In genomic region chr9:14357033-14357432, GRCm38 (mm10) we compare ENCODE assay signal across 14 mouse cellular contexts. TPM values are rescaled to one million over a fixed set of nuclear protein-coding genes. Genes with fewer than 3 reads are reported as not detected.
DNase-seq lines count a peak whose midpoint lies in the region; ATAC-seq and TF ChIP-seq lines count a peak whose summit lies in the region.
"Had no signal": no experiment of that assay in that cellular context is flagged by ENCODE, and none has a peak within 500 bp of the region (broad histone marks: within the 10 kb centered on the region; RNA-seq: fewer than 3 reads in every experiment).

No protein-coding gene starts in this region.

- 0 out of 2 replicates have a peak, but pooled peaks cover 3% of the 10 kb centered on the region for H3K4me1 ChIP-seq in hindbrain, embryonic 11.5 days (replicated peaks; ENCODE audit: control insufficient read depth, insufficient read depth, low read length)
- H3K4me1 ChIP-seq in hindbrain, embryonic 16.5 days (ENCODE audit: control insufficient read depth, insufficient read depth, low read depth, low read length) = no peaks in the 10 kb centered on the region
- no peaks in the 10 kb centered on the region for H3K4me1 ChIP-seq in liver, adult 2 months (ENCODE audit: control insufficient read depth, insufficient read depth, low read length)
- H3K4me1 ChIP-seq in liver, embryonic 11.5 days (replicated peaks; ENCODE audit: control insufficient read depth, insufficient read depth, low read length) = 0 out of 2 replicates have a peak, but pooled peaks cover 2% of the 10 kb centered on the region
- H3K4me1 ChIP-seq in ES-Bruce4 (ENCODE audit: control insufficient read depth, insufficient read depth, low read length) = no peaks in the 10 kb centered on the region
- H3K4me1 ChIP-seq in embryonic facial prominence, embryonic 10.5 days = no peaks in the 10 kb centered on the region
- H3K4me1 ChIP-seq: heart, embryonic 15.5 days had no signal

- WGBS in hindbrain, embryonic 11.5 days = 88% methylated on average over 4 of the region's 4 CpGs
- WGBS in hindbrain, embryonic 16.5 days = 90% methylated on average over 4 of the region's 4 CpGs
- WGBS in liver, adult 2 months = 95% methylated on average over 4 of the region's 4 CpGs
- 88% methylated on average over 4 of the region's 4 CpGs for WGBS in liver, embryonic 11.5 days
- 88% methylated on average over 4 of the region's 4 CpGs for WGBS in embryonic facial prominence, embryonic 10.5 days

- no peak for TF ChIP-seq EP300 in ES-Bruce4 (IDR thresholded peaks at IDR 0.05; ENCODE audit: insufficient read depth, low read depth, low read length)

- no peak overlapping the region for H3K27ac ChIP-seq in hindbrain, embryonic 11.5 days (ENCODE audit: low read depth, low read length)
- H3K27ac ChIP-seq in hindbrain, embryonic 16.5 days (ENCODE audit: low read depth, low read length) = no peak overlapping the region
- H3K27ac ChIP-seq in liver, adult 2 months (replicated peaks; ENCODE audit: insufficient read depth, low read depth, low read length) = no peak overlapping the region
- H3K27ac ChIP-seq in liver, embryonic 11.5 days (ENCODE audit: low read depth, low read length) = no peak overlapping the region
- H3K27ac ChIP-seq in ES-Bruce4 (ENCODE audit: insufficient read depth, low read length) = no peak overlapping the region
- no peak overlapping the region for H3K27ac ChIP-seq in embryonic facial prominence, embryonic 10.5 days (replicated peaks)
- H3K27ac ChIP-seq: forebrain, embryonic 10.5 days; heart, embryonic 15.5 days had no signal

- no peak overlapping the region for H3K9ac ChIP-seq in hindbrain, embryonic 11.5 days (ENCODE audit: low read depth, low read length)
- H3K9ac ChIP-seq in hindbrain, embryonic 16.5 days (ENCODE audit: low read depth, low read length) = no peak overlapping the region
- H3K9ac ChIP-seq in liver, adult 2 months (ENCODE audit: low read depth, low read length) = no peak overlapping the region
- H3K9ac ChIP-seq in liver, embryonic 11.5 days (ENCODE audit: low read depth, low read length) = no peak overlapping the region
- no peak overlapping the region for H3K9ac ChIP-seq in ES-Bruce4 (ENCODE audit: low read depth, poor library complexity, severe bottlenecking)
- H3K9ac ChIP-seq: heart, embryonic 15.5 days had no signal

- H3K79me2 ChIP-seq in liver, adult 2 months (ENCODE audit: control insufficient read depth, insufficient read depth, low read length) = no peaks in the 10 kb centered on the region

- H3K4me3 ChIP-seq in hindbrain, embryonic 11.5 days (ENCODE audit: low read depth, low read length) = no peak overlapping the region
- H3K4me3 ChIP-seq in hindbrain, embryonic 16.5 days (ENCODE audit: low read length) = no peak overlapping the region
- no peak overlapping the region for H3K4me3 ChIP-seq in liver, adult 2 months (ENCODE audit: insufficient read depth, low read depth, low read length)
- H3K4me3 ChIP-seq in liver, embryonic 11.5 days (ENCODE audit: low read depth, low read length) = no peak overlapping the region
- no peak overlapping the region for H3K4me3 ChIP-seq in ES-Bruce4 (ENCODE audit: low read depth, low read length)
- H3K4me3 ChIP-seq in embryonic facial prominence, embryonic 10.5 days = no peak overlapping the region
- H3K4me3 ChIP-seq: forebrain, embryonic 10.5 days; heart, embryonic 15.5 days had no signal

- peak; percentile 16 for DNase-seq in hindbrain, embryonic 11.5 days (ENCODE audit: low spot score)
- no peak for DNase-seq in liver, adult 2 months (ENCODE audit: extremely low read depth, low read depth, low spot score)
- no peak for DNase-seq in liver, embryonic 11.5 days (ENCODE audit: low spot score)
- peak; percentile 23 for DNase-seq in embryonic facial prominence, embryonic 10.5 days (ENCODE audit: low spot score)
- DNase-seq in spleen, postnatal 14 days (ENCODE audit: low spot score in 2 of 2) = no peak
- DNase-seq in right cerebral cortex, postnatal 36 days (ENCODE audit: low spot score in 2 of 2) = no peak
- DNase-seq: gastrocnemius, postnatal 14 days; lung, adult 2 months; spleen, adult 18-20 months had no signal

- no peak for ATAC-seq in hindbrain, embryonic 11.5 days (ENCODE audit: low FRiP score)
- no peak for ATAC-seq in hindbrain, embryonic 16.5 days
- no peak for ATAC-seq in liver, embryonic 11.5 days (replicated peaks; ENCODE audit: low FRiP score)
- ATAC-seq: intestine, embryonic 16.5 days had no signal

- H3K4me2 ChIP-seq in hindbrain, embryonic 11.5 days (replicated peaks; ENCODE audit: low read depth, low read length) = no peak overlapping the region
- H3K4me2 ChIP-seq in hindbrain, embryonic 16.5 days (ENCODE audit: low read length) = no peak overlapping the region
- no peak overlapping the region for H3K4me2 ChIP-seq in liver, embryonic 11.5 days
- H3K4me2 ChIP-seq: heart, embryonic 15.5 days had no signal

- H3K36me3 ChIP-seq in hindbrain, embryonic 11.5 days (ENCODE audit: control insufficient read depth, insufficient read depth, low read length) = no peaks in the 10 kb centered on the region
- peaks cover 11% of the 10 kb centered on the region for H3K36me3 ChIP-seq in hindbrain, embryonic 16.5 days (ENCODE audit: control insufficient read depth, insufficient read depth, low read length)
- H3K36me3 ChIP-seq in liver, adult 2 months (ENCODE audit: control insufficient read depth, insufficient read depth, low read length) = no peaks in the 10 kb centered on the region
- no peaks in the 10 kb centered on the region for H3K36me3 ChIP-seq in liver, embryonic 11.5 days (ENCODE audit: control insufficient read depth, insufficient read depth, low read length)
- H3K36me3 ChIP-seq in ES-Bruce4 (ENCODE audit: control insufficient read depth, insufficient read depth, low read length, poor library complexity, severe bottlenecking) = no peaks in the 10 kb centered on the region
- H3K36me3 ChIP-seq in embryonic facial prominence, embryonic 10.5 days (replicated peaks) = no peaks in the 10 kb centered on the region; the same call in 1 of the 2 replicates
- H3K36me3 ChIP-seq: forebrain, embryonic 10.5 days; heart, embryonic 15.5 days had no signal

- no peak for TF ChIP-seq POLR2A in liver, adult 2 months (IDR thresholded peaks at IDR 0.05; ENCODE audit: extremely low read depth, insufficient read depth, low read length)
- no peak for TF ChIP-seq POLR2A in ES-Bruce4 (IDR thresholded peaks at IDR 0.05; ENCODE audit: insufficient read depth, low read length)

- no peaks in the 10 kb centered on the region for H3K9me3 ChIP-seq in hindbrain, embryonic 11.5 days (ENCODE audit: control insufficient read depth, low read length)
- no peaks in the 10 kb centered on the region for H3K9me3 ChIP-seq in hindbrain, embryonic 16.5 days (ENCODE audit: control insufficient read depth, low read length)
- H3K9me3 ChIP-seq in liver, embryonic 11.5 days (ENCODE audit: control insufficient read depth, low read length) = no peaks in the 10 kb centered on the region
- no peaks in the 10 kb centered on the region for H3K9me3 ChIP-seq in ES-Bruce4 (replicated peaks; ENCODE audit: control insufficient read depth, insufficient read depth, low read length, poor library complexity, severe bottlenecking)
- no peaks in the 10 kb centered on the region for H3K9me3 ChIP-seq in embryonic facial prominence, embryonic 10.5 days
- H3K9me3 ChIP-seq: forebrain, embryonic 10.5 days; heart, embryonic 15.5 days had no signal

- no peaks in the 10 kb centered on the region for H3K27me3 ChIP-seq in hindbrain, embryonic 11.5 days (ENCODE audit: control insufficient read depth, insufficient read depth, low read length)
- H3K27me3 ChIP-seq in hindbrain, embryonic 16.5 days (replicated peaks; ENCODE audit: control insufficient read depth, insufficient read depth, low read length) = no peaks in the 10 kb centered on the region
- H3K27me3 ChIP-seq in liver, adult 2 months (ENCODE audit: control insufficient read depth, insufficient read depth, low read length) = no peaks in the 10 kb centered on the region
- no peaks in the 10 kb centered on the region for H3K27me3 ChIP-seq in liver, embryonic 11.5 days (replicated peaks; ENCODE audit: control insufficient read depth, insufficient read depth, low read length)
- no peaks in the 10 kb centered on the region for H3K27me3 ChIP-seq in ES-Bruce4 (ENCODE audit: control insufficient read depth, insufficient read depth, low read length, poor library complexity, severe bottlenecking)
- H3K27me3 ChIP-seq in embryonic facial prominence, embryonic 10.5 days (replicated peaks; ENCODE audit: low read depth, poor library complexity, severe bottlenecking) = no peaks in the 10 kb centered on the region
- H3K27me3 ChIP-seq: heart, embryonic 15.5 days had no signal

- TF ChIP-seq CTCF in liver, adult 2 months (IDR thresholded peaks at IDR 0.05; ENCODE audit: low read depth, low read length) = 0 out of 2 replicates have a peak, but pooled peaks have one; percentile 12
- peak; percentile 13 for TF ChIP-seq CTCF in ES-Bruce4 (IDR thresholded peaks at IDR 0.05; ENCODE audit: low read depth, low read length)

RNA-seq across cellular contexts. Expression of gene Endod1, which starts 24.3 kb away (rescaled TPM):
- 9.5 and 10.0 TPM in 2 replicates for polyA plus RNA-seq in hindbrain, embryonic 11.5 days (2014; fragmentation: Nextera tagmentation; extraction: Ambion mirVana)
- 42.9 and 44.9 TPM in 2 replicates for polyA plus RNA-seq in hindbrain, embryonic 16.5 days (2015; fragmentation: Nextera tagmentation; extraction: Ambion mirVana)
- total RNA-seq in liver, adult 2 months (2014; rRNA removed) = 2.9 and 3.2 TPM in 2 replicates
- polyA plus RNA-seq in liver, adult 2 months (2012; rRNA removed) = 3.6 and 4.5 TPM in 2 replicates
- polyA plus RNA-seq in liver, embryonic 11.5 days (2014; fragmentation: Nextera tagmentation; extraction: Ambion mirVana) = 19.4 and 20.3 TPM in 2 replicates
- polyA plus RNA-seq in ES-Bruce4 (2011; ENCODE audit: insufficient read depth, insufficient read length, low read depth, missing spikeins) = 12.2 and 14.5 TPM in 2 replicates
- polyA plus RNA-seq in embryonic facial prominence, embryonic 10.5 days (2016; fragmentation: Nextera tagmentation; extraction: Ambion mirVana) = 6.9 and 8.0 TPM in 2 replicates

Comparison
In these comparisons a context has a peak if more than half of its experiments do, and no peak if none do; other contexts are left out.
1. DNase-seq: peak in hindbrain, embryonic 11.5 days (single experiment) and embryonic facial prominence, embryonic 10.5 days (single experiment); none in liver, adult 2 months (single experiment), liver, embryonic 11.5 days (single experiment), spleen, postnatal 14 days (0 of 2) and right cerebral cortex, postnatal 36 days (0 of 2).